Mouse (Mus musculus): ENCODE measurements around the gene Wbp1. TPM values are rescaled to one million over a fixed set of nuclear protein-coding genes. Genes with fewer than 3 reads are reported as not detected.

Gene Wbp1
- total and polyA plus RNA-seq, 3 experiments = 19.3 to 27.5 (median 24.1) TPM

DNA sequence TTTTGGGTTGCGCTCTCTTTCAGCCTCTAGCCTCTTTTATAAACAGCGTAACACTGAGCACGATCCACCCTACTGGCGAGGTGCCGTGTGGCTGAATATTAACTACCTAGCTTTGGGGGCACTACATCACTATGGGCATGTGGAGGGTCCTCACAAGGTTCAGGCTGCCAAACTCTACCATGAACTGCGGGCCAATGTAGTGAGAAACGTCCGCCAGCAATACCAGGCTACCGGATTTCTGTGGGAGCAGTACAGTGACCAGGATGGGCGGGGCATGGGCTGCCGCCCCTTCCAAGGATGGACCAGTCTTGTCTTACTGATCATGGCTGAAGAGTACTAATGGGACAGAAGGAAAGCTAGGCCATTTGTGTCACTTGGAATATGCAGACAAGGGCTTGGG lies 3.0 kb downstream of the Wbp1 start:
- in situ Hi-C loops (cut with MboI; ENCODE audit: low pct_ligation_motif_present, low pct_unique_long_range_greater_than_20kb, low sequenced_read_pairs) = loop anchor here (5.0 kb wide), 1 partner anchor 39 kb away; the partner anchor contains the start of genes 1700003E16Rik and Wdr54
- peaks cover 30 to 78% of the 10 kb centered on the region in 2 experiments for H3K4me1 ChIP-seq (ENCODE audit: control insufficient read depth in 1 of 2, insufficient read depth in 2 of 2)
- dilution Hi-C loops (cut with MboI; ENCODE audit: extremely low pct_ligation_motif_present, extremely low pct_unique_long_range_greater_than_20kb, low sequenced_read_pairs) = no loop called here

DNA sequence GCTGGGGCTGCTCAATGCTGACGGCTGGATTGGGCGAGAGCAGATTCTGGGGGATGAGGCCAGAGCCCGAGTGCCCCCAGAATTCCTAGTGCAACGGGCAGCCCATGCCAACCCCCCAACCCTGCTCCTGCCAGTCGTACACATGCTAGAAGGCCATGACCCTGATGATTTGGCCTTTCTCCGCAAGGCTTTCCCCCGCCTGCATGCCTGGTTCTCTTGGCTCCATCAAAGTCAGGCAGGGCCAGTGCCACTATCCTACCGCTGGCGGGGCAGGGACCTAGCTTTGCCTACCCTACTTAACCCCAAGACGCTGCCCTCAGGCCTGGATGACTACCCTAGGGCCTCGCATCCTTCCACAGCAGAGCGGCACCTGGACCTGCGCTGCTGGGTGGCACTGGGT lies 3.7 kb downstream of the Wbp1 start:
- TF ChIP-seq HCFC1 (IDR thresholded peaks at IDR 0.05; ENCODE audit: low read depth, low read length) (no peak), IRF4 (IDR thresholded peaks at IDR 0.05; ENCODE audit: low read depth, low read length) (no peak), JUN (IDR thresholded peaks at IDR 0.05; ENCODE audit: insufficient read depth, low read depth, low read length) (no peak), USF2 (conservative IDR thresholded peaks at IDR 0.05; ENCODE audit: low read depth, low read length) (no peak), TBP (conservative IDR thresholded peaks at IDR 0.05; ENCODE audit: low read depth, low read length) (no peak), ELF1 (IDR thresholded peaks at IDR 0.05; ENCODE audit: low read depth, low read length) (no peak), TCF12 (IDR thresholded peaks at IDR 0.05; ENCODE audit: low read depth, low read length) (no peak), BHLHE40 (IDR thresholded peaks at IDR 0.05; ENCODE audit: low read depth, low read length) (no peak), ZMIZ1 (IDR thresholded peaks at IDR 0.05; ENCODE audit: low read depth, low read length) (no peak), SMC3 (IDR thresholded peaks at IDR 0.05; ENCODE audit: low read depth, low read length) (no peak), UBTF (IDR thresholded peaks at IDR 0.05; ENCODE audit: low read depth, low read length) (no peak)
- H3K27ac ChIP-seq (ENCODE audit: insufficient read depth, low read depth) = no peak overlapping the region
- peaks cover 30 to 74% of the 10 kb centered on the region in 2 experiments for H3K4me1 ChIP-seq (ENCODE audit: control insufficient read depth in 1 of 2, insufficient read depth in 2 of 2)
- peaks cover 15 to 30% of the 10 kb centered on the region in 2 experiments for H3K36me3 ChIP-seq (replicated peaks in 1 of 2; ENCODE audit: control insufficient read depth in 1 of 2, insufficient read depth in 1 of 2, low read length in 1 of 2)
- H3K9ac ChIP-seq (ENCODE audit: insufficient read depth, low read depth) = no peak overlapping the region
- in situ Hi-C loops (cut with MboI; ENCODE audit: low pct_ligation_motif_present, low pct_unique_long_range_greater_than_20kb, low sequenced_read_pairs) = loop anchor here (5.0 kb wide), 1 partner anchor 40 kb away; the partner anchor contains the start of genes 1700003E16Rik and Wdr54
- H3K9me3 ChIP-seq (replicated peaks; ENCODE audit: low read length) = no peaks in the 10 kb centered on the region
- no peak overlapping the region for H3K4me3 ChIP-seq (replicated peaks in 1 of 3; ENCODE audit: low read depth in 2 of 3, low read length in 2 of 3, poor library complexity in 1 of 3)
- H3K27me3 ChIP-seq (replicated peaks) = no peaks in the 10 kb centered on the region
- H3K79me2 ChIP-seq (replicated peaks; ENCODE audit: control insufficient read depth, extremely low read depth, insufficient read depth, poor library complexity, severe bottlenecking) = peaks cover 22% of the 10 kb centered on the region
- dilution Hi-C loops (cut with MboI; ENCODE audit: extremely low pct_ligation_motif_present, extremely low pct_unique_long_range_greater_than_20kb, low sequenced_read_pairs) = no loop called here
- no peak for DNase-seq (ENCODE audit: extremely low read depth)
- no peak overlapping the region for H3K4me2 ChIP-seq (ENCODE audit: insufficient read depth, low read depth, poor library complexity, severe bottlenecking)

More for the DNA sequence above, 3.0 kb downstream of the Wbp1 start:
- Histone ChIP-seq H3K79me2 (replicated peaks; ENCODE audit: control insufficient read depth, extremely low read depth, insufficient read depth, poor library complexity, severe bottlenecking) (peaks cover 22% of the 10 kb centered on the region), H3K4me3 (replicated peaks in 1 of 3; ENCODE audit: low read depth in 2 of 3, low read length in 2 of 3, poor library complexity in 1 of 3) (no peak overlapping the region), H3K4me2 (ENCODE audit: insufficient read depth, low read depth, poor library complexity, severe bottlenecking) (no peak overlapping the region), H3K9me3 (replicated peaks; ENCODE audit: low read length) (no peaks in the 10 kb centered on the region), H3K9ac (ENCODE audit: insufficient read depth, low read depth) (no peak overlapping the region), H3K36me3 (replicated peaks in 1 of 2; ENCODE audit: control insufficient read depth in 1 of 2, insufficient read depth in 1 of 2, low read length in 1 of 2) (peaks cover 18 to 35% of the 10 kb centered on the region in 2 experiments), H3K27me3 (replicated peaks) (no peaks in the 10 kb centered on the region), H3K27ac (ENCODE audit: insufficient read depth, low read depth) (no peak overlapping the region)
- TF ChIP-seq MAX (IDR thresholded peaks at IDR 0.05; ENCODE audit: low read length) (no peak), POLR2A (IDR thresholded peaks at IDR 0.05; ENCODE audit: low read depth, low read length) (no peak), CHD2 (IDR thresholded peaks at IDR 0.05; ENCODE audit: low read length) (0 out of 2 replicates have a peak, but pooled peaks have one; percentile 16), USF1 (IDR thresholded peaks at IDR 0.05; ENCODE audit: low read depth, low read length) (no peak)
- DNase-seq (ENCODE audit: extremely low read depth) = no peak
